Mouse (Mus musculus) ES-E14 (cell line): ENCODE results near the gene Krtap3-1. TPM values are rescaled to one million over a fixed set of nuclear protein-coding genes. Genes with fewer than 3 reads are reported as not detected.

Experiments used
- DNase-seq: peaks from one replicate; pipeline ENCODE4 v3.0.0-alpha.2; 2013; ENCODE audit warnings: low read depth, low spot score
- H3K27ac ChIP-seq: 2 replicates; pipeline ENCODE4 v1.5.1; 2012; ENCODE audit warnings: low read depth, mild to moderate bottlenecking, low read length, moderate library complexity, mixed read lengths; ENCODE audit not compliant: poor library complexity, insufficient read depth, severe bottlenecking
- H3K36me3 ChIP-seq: 2 replicates; pipeline ENCODE4 v1.6.1; 2012; ENCODE audit warnings: mild to moderate bottlenecking, low read length, moderate library complexity, mixed read lengths; ENCODE audit not compliant: control insufficient read depth, poor library complexity, insufficient read depth, severe bottlenecking
- H3K4me1 ChIP-seq, 2 experiments: fragments of 150-350 bp in 1 of 2; sonication (generic) in 1 of 2; 2 replicates each; pipeline ENCODE4 v1.6.1; 2012; ENCODE audit warnings: low read length in 2 of 2, mild to moderate bottlenecking in 1 of 2, mixed read lengths in 1 of 2; ENCODE audit not compliant: control insufficient read depth in 2 of 2, insufficient read depth in 2 of 2, poor library complexity in 1 of 2
- H3K4me3 ChIP-seq, 2 experiments: fragments of 150-350 bp in 1 of 2; sonication (generic) in 1 of 2; 2 replicates each; pipeline ENCODE4 v1.5.1; 2012; ENCODE audit warnings: low read length in 2 of 2, low read depth in 1 of 2, mild to moderate bottlenecking in 1 of 2, mixed read lengths in 1 of 2; ENCODE audit not compliant: insufficient read depth in 1 of 2, poor library complexity in 1 of 2, severe bottlenecking in 1 of 2
- H3K9ac ChIP-seq: 2 replicates; pipeline ENCODE4 v1.6.1; 2012; ENCODE audit warnings: low read depth, mild to moderate bottlenecking, low read length, mixed read lengths; ENCODE audit not compliant: poor library complexity, insufficient read depth, severe bottlenecking
- H3K9me3 ChIP-seq: fragments of 150-350 bp; sonication (generic); 2 replicates; pipeline ENCODE4 v1.6.1; 2012; ENCODE audit warnings: low read depth, mild to moderate bottlenecking, low read length; ENCODE audit not compliant: control insufficient read depth, insufficient read depth
- CHD2 ChIP-seq: IDR thresholded peaks from 2 replicates; pipeline ENCODE4 v1.6.1; 2014; ENCODE audit warnings: mild to moderate bottlenecking, low read depth, low read length, inconsistent platforms
- HCFC1 ChIP-seq: IDR thresholded peaks from 2 replicates; pipeline ENCODE4 v1.6.1; 2012; ENCODE audit warnings: low read length, inconsistent platforms, borderline replicate concordance; ENCODE audit not compliant: insufficient read depth
- MAFK ChIP-seq: IDR thresholded peaks from 2 replicates; pipeline ENCODE4 v1.6.1; 2014; ENCODE audit warnings: mild to moderate bottlenecking, low read depth, low read length, inconsistent platforms; ENCODE audit not compliant: insufficient read depth
- ZC3H11A ChIP-seq: IDR thresholded peaks from 2 replicates; pipeline ENCODE4 v1.6.1; 2012; ENCODE audit warnings: low read depth, mild to moderate bottlenecking, inconsistent platforms, low read length, borderline replicate concordance
- ZNF384 ChIP-seq: IDR thresholded peaks from 2 replicates; pipeline ENCODE4 v1.6.1; 2012; ENCODE audit warnings: low read depth, low read length, inconsistent platforms
- in situ Hi-C, 2 experiments: fragments of 600-800 bp; cut with MboI; formaldehyde crosslinking; loops; one replicate each; pipeline ENCODE4 v1.15.1; 2025; ENCODE audit warnings: low sequenced_read_pairs in 2 of 2, inconsistent platforms in 1 of 2; ENCODE audit not compliant: unreplicated experiment in 2 of 2
- total RNA-seq: library from RNA; depleted of rRNA; stranded (reverse); fragments of 300-350 nt; gene quantifications from 2 replicates; pipeline ENCODE4 v1.2.3, GENCODE M21; 2012

The Krtap3-1 gene
- total RNA-seq, 1 experiment: not detected

GRCm38 (mm10) chr11:99557976-99558745 lies 8.3 kb downstream of the Krtap3-1 start:
- no peak for DNase-seq
- in situ Hi-C loops: no loop called here
- H3K27ac ChIP-seq: no peak overlapping the region
- no peak overlapping the region for H3K4me3 ChIP-seq
- no peaks in the 10 kb centered on the region for H3K36me3 ChIP-seq
- no peak for TF ChIP-seq ZC3H11A
- no peak for TF ChIP-seq ZNF384
- no peak for TF ChIP-seq MAFK
- TF ChIP-seq CHD2: no peak
- TF ChIP-seq HCFC1: no peak
- H3K9ac ChIP-seq: no peak overlapping the region
- no peaks in the 10 kb centered on the region for H3K9me3 ChIP-seq
- no peaks in the 10 kb centered on the region for H3K4me1 ChIP-seq

- DNase-seq: no peak
- H3K9me3 ChIP-seq: no peaks in the 10 kb centered on the region
- no peak within 1 kb of the TSS for H3K27ac ChIP-seq
- H3K4me3 ChIP-seq: no peak within 1 kb of the TSS
- no peaks in the 10 kb centered on the region for H3K4me1 ChIP-seq
- no peaks in the 10 kb centered on the region for H3K36me3 ChIP-seq
- no peak within 1 kb of the TSS for H3K9ac ChIP-seq
- TF ChIP-seq MAFK: no peak
- TF ChIP-seq ZNF384: no peak
- no peak for TF ChIP-seq ZC3H11A
- no peak for TF ChIP-seq CHD2
- TF ChIP-seq HCFC1: no peak
- in situ Hi-C loops: no loop called here
Observed at GRCm38 (mm10) chr11:99556753-99557152, 9.7 kb downstream of the Krtap3-1 start, which contains the start of gene Krtap3-2. Gene Krtap3-2, minus strand, starts transcription at chr11:99556853.

- Histone ChIP-seq H3K36me3 (no peaks in the 10 kb centered on the region), H3K9me3 (no peaks in the 10 kb centered on the region), H3K4me3 (no peak overlapping the region), H3K27ac (no peak overlapping the region), H3K9ac (no peak overlapping the region), H3K4me1 (no peaks in the 10 kb centered on the region)
- DNase-seq: no peak
- in situ Hi-C loops: no loop called here
- TF ChIP-seq ZNF384 (no peak), ZC3H11A (no peak), HCFC1 (no peak), CHD2 (no peak), MAFK (no peak)
Observed at GRCm38 (mm10) chr11:99556195-99556594, 10.2 kb downstream of the Krtap3-1 start.

- Histone ChIP-seq H3K4me1 (no peaks in the 10 kb centered on the region), H3K9ac (no peak within 1 kb of the TSS), H3K36me3 (no peaks in the 10 kb centered on the region), H3K4me3 (no peak within 1 kb of the TSS), H3K27ac (no peak within 1 kb of the TSS), H3K9me3 (no peaks in the 10 kb centered on the region)
- no peak for DNase-seq
- in situ Hi-C loops: no loop called here
- TF ChIP-seq ZNF384 (no peak), CHD2 (no peak), MAFK (no peak), ZC3H11A (no peak), HCFC1 (no peak)
Observed at GRCm38 (mm10) chr11:99550765-99551164, 15.7 kb downstream of the Krtap3-1 start, which contains the start of gene Krtap3-3. Gene Krtap3-3, minus strand, starts transcription at chr11:99550865.
